In the genomic region with DNA sequence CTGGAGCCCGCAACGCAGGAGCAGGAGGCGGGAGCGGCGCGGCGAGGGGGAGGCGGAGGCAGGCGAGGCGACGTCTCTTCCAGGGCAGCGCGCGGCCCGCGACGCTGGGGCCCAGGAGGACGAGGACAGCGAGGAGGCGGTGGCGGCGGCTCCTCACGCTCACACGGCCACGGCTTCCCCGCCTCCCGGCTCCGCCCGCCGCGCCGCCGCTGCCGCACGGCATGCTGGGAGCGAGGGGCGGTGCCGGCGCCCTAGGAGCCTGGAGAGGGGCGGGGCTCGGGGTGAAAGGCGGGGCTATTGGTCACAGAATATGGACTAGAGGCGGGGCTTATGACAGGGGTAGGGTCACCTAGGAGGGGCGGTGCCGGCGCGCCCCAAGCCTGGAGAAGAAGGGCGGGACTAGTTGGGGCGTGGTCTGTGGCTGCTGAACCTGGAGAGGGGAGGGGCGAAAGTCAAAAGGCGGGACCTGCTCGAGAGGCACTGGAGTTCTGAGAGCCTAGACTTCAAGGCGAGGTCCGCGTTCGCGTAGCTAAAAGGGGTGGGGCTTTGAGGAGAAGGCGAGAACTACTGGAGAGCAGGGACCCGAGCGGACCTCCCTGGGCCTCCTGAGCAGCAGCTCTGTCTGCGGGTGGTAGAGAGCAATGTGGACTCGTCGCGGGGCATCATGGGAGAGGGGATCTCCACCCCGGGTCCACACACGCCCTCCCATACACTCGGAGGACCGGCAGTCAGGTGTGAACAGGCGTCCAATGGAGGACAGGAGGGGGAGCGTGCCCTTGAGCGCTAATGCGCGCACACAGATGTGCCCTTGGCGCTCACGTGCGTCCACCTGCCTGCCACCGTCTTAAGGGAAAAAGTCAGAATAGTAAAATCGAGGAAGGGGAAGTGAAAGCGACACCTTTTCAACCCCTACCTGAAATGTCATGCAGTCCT, we compare ENCODE assay signal across 8 mouse cellular contexts. TPM values are rescaled to one million over a fixed set of nuclear protein-coding genes. Genes with fewer than 3 reads are reported as not detected.
DNase-seq lines count a peak whose midpoint lies in the region; ATAC-seq lines count a peak whose summit lies in the region.

A gene (minus strand): TSS at position 218 of the 933 bp plus-strand sequence.

- WGBS in hindbrain, embryonic 16.5 days: under 1% methylated on average over 76 of the region's 79 CpGs
- 2% methylated on average over 62 of the region's 79 CpGs for WGBS in macrophage (ENCODE audit: missing documents)

- peak within 1 kb of the TSS; percentile 93 for H3K27ac ChIP-seq in hindbrain, embryonic 16.5 days (ENCODE audit: low read depth, low read length)
- H3K27ac ChIP-seq in macrophage: peak within 1 kb of the TSS; percentile 64

- no peaks in the 10 kb centered on the region for H3K9me3 ChIP-seq in hindbrain, embryonic 16.5 days (ENCODE audit: control insufficient read depth, low read length)

- DNase-seq in WW6 (ENCODE audit: low read depth, low spot score): peak; percentile 97
- DNase-seq in cerebellum, postnatal 4 days (ENCODE audit: low spot score in 2 of 2): peak; percentile 86 to 94
- DNase-seq in gastrocnemius, adult 18-20 months (ENCODE audit: low spot score): peak; percentile 100
- DNase-seq in left cerebral cortex, adult 18-20 months (ENCODE audit: low spot score in 2 of 2): peak; percentile 97
- DNase-seq in right cerebral cortex, adult 18-20 months: peak; percentile 99
- DNase-seq in urinary bladder, postnatal 10 days (ENCODE audit: low spot score): peak; percentile 95

- peak within 1 kb of the TSS; percentile 99 for H3K9ac ChIP-seq in hindbrain, embryonic 16.5 days (ENCODE audit: low read depth, low read length)

- H3K27me3 ChIP-seq in hindbrain, embryonic 16.5 days (replicated peaks; ENCODE audit: control insufficient read depth, insufficient read depth, low read length): no peaks in the 10 kb centered on the region

- H3K4me3 ChIP-seq in hindbrain, embryonic 16.5 days (ENCODE audit: low read length): peak within 1 kb of the TSS; percentile 99
- peak within 1 kb of the TSS; percentile 82 for H3K4me3 ChIP-seq in macrophage (ENCODE audit: inconsistent target)

- H3K4me1 ChIP-seq in hindbrain, embryonic 16.5 days (ENCODE audit: control insufficient read depth, insufficient read depth, low read depth, low read length): peaks cover 15% of the 10 kb centered on the region

- no peaks in the 10 kb centered on the region for H3K36me3 ChIP-seq in hindbrain, embryonic 16.5 days (ENCODE audit: control insufficient read depth, insufficient read depth, low read length)
- no peaks in the 10 kb centered on the region for H3K36me3 ChIP-seq in macrophage (ENCODE audit: inconsistent target)

- H3K79me2 ChIP-seq in macrophage (ENCODE audit: inconsistent target): peaks cover 42% of the 10 kb centered on the region

- H3K4me2 ChIP-seq in hindbrain, embryonic 16.5 days (ENCODE audit: low read length): peak within 1 kb of the TSS; percentile 86

- peak; percentile 95 for ATAC-seq in hindbrain, embryonic 16.5 days

RNA-seq across cellular contexts. Expression of the gene that starts here (rescaled TPM):
- total RNA-seq in gastrocnemius, adult 18-20 months (2021): 10 to 100 TPM; 19.5 to 23.6 TPM
- polyA plus RNA-seq in hindbrain, embryonic 16.5 days (2015; fragmentation: Nextera tagmentation; extraction: Ambion mirVana): 13.7 and 16.9 TPM in 2 replicates
- 10 to 100 TPM; 71.1 TPM for total RNA-seq in left cerebral cortex, adult 18-20 months (2021)
- 100 to 1,000 TPM; 423 to 819 (median 574) TPM for total RNA-seq in macrophage (2018; cell fraction: chromatin; rRNA removed)
- 10 to 100 TPM; 25.8 to 70.7 (median 38.6) TPM for total RNA-seq in macrophage (2018; cell fraction: cytosol; rRNA removed)
- 100 to 1,000 TPM; 184 to 474 (median 262) TPM for total RNA-seq in macrophage (2018; cell fraction: nucleus; rRNA removed)
- 13.1 to 24.3 TPM (median 20.1 TPM) in 3 replicates for polyA plus RNA-seq in macrophage (2018)

Comparison
In these comparisons a context has a peak if more than half of its experiments do, and no peak if none do; other contexts are left out.
1. Peak in every context shown above with its lines: DNase-seq, ATAC-seq, H3K4me3 ChIP-seq and H3K27ac ChIP-seq.